Mouse (Mus musculus) spleen, adult 12 weeks (tissue): Measurements from ENCODE around the gene Nxf7.
"Not testable (repeated sequence)": the region's sequence is repeated elsewhere in the genome, so short reads cannot be mapped to it uniquely, and the experiment has no call there.

Experiments used
- DNase-seq: peaks from one replicate; pipeline ENCODE4 v3.0.0; 2022; ENCODE audit warnings: low spot score

Gene Nxf7

DNA sequence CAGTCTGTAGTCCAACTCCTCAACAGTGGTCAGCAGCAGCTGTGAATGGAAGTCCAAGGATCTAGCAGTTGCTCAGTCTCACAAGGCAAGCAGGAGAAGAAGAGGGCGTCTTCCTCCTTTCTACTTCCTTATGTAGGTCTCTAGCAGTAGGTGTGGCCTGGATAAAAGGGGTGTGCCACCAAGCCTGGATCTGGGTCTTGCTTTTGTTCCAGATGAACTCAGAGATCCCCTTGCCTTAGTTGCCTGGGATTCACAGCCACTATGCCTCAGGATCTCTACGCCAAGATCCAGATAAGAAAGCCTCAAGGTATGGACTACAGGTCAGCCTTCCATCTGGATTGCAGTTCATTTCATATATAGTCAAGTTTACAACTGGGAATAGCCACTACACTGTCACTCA is at the start of gene Nxf7:
Gene Nxf7, minus strand, starts transcription at position 101 of the 400 bp plus-strand sequence.
- no peak for DNase-seq

DNA sequence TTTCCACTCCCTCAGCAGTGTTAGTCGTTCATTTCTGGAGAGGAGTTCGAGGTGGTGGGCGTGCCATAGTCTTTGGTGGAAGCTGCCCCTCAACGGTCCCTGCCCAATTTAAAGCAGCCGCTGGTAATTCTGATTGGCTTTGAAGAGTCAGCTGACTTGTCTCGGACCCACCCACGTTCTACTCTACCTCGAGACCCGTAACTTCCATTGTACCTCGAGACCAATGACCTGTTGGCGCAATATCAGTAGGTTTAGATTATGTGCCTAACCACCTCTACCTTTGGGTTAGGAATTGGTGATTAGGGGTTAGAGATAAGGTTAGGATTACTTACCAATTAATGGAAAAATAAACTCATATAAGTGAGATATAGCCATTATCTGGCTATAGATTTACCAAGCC is 29.0 kb upstream of the Nxf7 start, which contains the start of gene Prame:
Gene Prame, minus strand, starts transcription at position 101 of the 400 bp plus-strand sequence.
- no peak for DNase-seq

DNA sequence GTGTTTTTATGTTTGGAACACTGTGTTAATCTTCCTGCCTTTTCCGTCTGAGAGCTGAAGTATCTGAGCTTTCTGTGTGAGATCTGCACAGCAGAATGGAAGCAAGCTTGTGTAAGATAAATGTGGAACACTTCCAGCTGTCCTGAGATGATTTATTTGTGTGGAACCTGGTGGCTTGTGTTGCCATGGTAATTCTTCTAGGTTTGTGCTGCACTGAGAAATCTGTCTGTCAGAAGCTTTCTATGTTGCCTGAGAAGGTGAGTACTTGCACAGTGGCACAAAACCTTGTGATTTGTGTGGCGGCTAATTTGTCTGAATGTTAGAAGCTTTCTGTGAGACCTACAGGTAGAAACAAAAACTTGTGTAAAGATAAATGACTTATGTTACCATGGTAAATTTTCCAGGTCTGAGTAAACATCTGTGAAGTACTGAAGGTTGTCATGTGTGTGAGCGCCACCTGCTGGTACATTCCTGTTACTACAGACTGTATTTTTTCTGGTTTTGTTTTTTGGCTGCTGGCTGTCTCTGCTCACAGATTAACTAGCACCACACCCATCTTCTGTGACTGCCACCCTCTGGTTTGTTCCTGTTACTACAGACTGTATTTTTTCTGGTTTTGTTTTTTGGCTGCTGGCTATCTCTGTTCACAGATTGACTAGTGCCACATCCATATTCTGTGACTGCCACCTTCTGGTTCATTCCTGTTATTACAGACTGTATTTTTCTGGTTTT is 2.9 kb upstream of the Nxf7 start:
- not testable (repeated sequence) for DNase-seq

GRCm38 (mm10) chrX:135598096-135598495 is 481 bp downstream of the Nxf7 start:
- no peak for DNase-seq

GRCm38 (mm10) chrX:135576412-135576811 is 22.2 kb downstream of the Nxf7 start:
- no peak for DNase-seq

DNA sequence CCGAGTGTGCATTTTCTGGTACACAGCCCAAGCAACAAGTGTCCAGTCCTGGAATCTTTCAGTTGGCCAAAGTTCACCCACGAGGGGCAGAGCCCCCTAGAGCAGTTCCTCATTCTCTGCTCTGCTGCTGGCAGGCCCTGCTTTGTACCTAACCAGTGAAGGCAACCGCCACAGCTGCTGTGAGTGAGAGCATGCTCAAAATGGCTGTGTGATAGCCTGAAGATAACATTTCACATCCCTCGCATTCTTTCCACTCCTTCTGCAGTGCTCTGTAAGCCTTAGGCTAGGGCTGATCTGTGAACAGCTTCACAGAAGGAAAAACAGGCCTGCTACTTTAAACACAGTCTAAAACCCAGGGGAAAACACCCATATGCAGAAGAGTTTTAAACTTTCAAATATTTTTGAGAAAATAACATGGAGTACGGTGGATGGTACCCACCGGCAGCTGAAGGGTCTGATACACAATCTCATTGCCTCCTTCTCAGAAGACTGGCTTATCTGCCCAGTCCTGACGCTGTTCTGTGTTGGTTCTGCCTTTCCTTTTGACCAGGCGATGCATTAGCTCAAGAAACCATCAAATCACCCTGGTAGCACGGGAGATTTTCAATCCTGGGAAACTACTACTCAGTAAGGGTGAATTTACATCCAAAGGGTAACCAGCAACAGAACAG is 23.5 kb downstream of the Nxf7 start:
- DNase-seq = not testable (repeated sequence)

DNA sequence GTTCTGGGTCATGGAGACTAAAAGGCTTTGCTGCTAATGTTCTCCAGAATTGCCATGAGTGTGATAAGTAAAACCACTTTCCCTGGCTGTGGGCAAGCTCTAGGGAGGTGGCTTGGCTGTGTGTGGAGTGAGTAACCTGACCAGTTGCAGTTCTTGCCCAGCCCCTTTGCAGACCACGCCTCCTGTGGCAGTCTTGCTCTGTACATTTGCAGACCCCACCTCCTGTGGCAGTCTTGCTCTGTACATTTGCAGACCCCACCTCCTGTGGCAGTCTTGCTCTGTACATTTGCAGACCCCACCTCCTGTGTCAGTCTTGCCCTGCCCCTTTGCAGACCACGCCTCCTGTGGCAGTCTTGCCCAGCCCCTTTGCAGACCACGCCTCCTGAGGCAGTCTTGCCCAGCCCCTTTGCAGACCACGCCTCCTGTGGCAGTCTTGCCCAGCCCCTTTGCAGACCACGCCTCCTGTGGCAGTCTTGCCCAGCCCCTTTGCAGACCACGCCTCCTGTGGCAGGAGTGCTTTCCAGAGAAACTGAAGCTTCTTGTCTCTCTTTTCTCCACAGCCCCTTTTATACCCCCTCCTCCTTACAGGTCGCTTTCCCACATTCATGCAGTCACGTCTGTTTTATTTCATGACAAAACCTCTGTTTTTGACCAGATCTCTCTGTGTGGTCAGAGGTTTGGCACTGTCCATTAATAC is 24.2 kb downstream of the Nxf7 start:
- not testable (repeated sequence) for DNase-seq

DNA sequence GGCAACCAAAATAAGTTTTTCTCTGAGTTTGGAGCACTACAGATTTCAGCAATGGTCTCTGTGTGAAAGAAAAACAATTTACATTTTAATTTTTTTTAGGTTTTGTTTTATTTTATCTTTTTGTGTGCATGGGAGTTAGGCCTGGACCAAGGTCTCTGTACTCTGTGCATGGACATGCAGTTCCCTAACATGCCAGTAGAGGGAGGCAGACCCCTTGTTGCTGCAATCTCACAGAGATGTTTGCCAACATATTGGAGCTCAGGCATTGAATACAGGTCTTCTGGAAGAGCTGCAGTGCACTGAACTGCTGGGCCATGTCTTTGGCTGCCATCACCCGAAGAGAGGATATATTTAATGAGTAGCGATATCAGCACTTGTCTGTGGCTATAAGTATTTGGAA is 29.1 kb downstream of the Nxf7 start:
- DNase-seq = peak; percentile 16

- DNase-seq = not testable (repeated sequence)
Measured at GRCm38 (mm10) chrX:135564934-135565333, 33.6 kb downstream of the Nxf7 start.

GRCm38 (mm10) chrX:135562841-135563240 is 35.7 kb downstream of the Nxf7 start:
- no peak for DNase-seq

DNA sequence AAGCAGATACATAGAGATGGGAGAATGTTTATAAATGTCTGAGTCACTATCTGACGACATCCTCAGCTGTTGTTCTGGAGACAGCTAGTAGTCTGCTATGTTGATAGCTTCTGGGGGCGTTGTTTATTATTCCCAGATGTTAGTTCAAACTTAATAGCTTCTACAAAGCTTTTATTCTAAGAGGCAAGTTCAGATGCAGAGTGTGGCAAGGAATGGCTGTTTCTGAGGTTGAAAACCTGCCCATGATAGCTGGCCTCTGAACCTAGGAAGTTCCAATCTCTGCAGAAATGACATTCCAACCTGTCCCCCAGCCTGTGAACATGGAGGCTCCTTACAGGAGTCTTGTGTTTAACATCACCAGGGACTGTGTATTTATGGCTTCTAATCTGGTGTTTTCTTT is 36.9 kb downstream of the Nxf7 start:
- not testable (repeated sequence) for DNase-seq

- DNase-seq = peak; percentile 31
Measured at GRCm38 (mm10) chrX:135560933-135561332, 37.6 kb downstream of the Nxf7 start.

- not testable (repeated sequence) for DNase-seq
Measured at GRCm38 (mm10) chrX:135559665-135560064, 38.9 kb downstream of the Nxf7 start.
